Mouse (Mus musculus): ENCODE measurements around the gene Marcksl1.
A peak's percentile ranks its signal among the peaks of the same experiment; 100 is the strongest.

Marcksl1 gene

DNA sequence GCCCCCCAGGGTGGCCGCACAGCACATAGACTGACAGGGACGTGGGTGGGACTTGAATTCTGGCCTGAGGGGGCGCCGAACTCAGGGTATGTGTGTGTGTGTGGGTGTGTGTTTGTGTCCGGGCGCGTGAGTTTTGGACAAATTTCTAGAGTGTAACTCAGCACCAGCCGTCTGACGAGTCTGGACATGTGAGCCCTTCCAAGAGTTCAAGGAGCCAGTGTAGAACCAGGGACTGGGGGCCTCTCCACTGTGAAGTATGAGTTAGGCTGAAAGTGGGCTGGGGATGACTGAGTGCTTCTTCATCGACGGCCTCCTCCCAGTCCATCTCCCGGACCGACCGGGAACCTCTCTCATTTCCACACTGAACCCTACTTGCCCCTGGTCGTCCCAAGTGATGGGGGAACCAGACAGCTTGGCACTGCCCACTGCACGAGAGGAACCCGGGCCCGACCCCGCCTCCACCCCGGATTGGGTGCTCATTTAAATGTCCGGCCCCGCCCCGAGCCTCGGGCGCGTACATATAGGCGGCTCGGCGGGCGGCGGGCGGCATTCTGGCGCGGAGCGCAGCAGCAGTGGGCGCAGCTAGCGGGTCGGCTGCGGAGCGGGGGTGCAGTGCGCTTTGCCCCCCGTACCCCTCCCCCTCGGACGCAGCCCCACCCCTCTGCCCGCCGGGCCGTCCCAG lies at the start of gene Marcksl1:
TSS of gene Marcksl1 (plus strand) at position 496 of the 682 bp plus-strand sequence.
- DNase-seq = peak; percentile 16 to 32

DNA sequence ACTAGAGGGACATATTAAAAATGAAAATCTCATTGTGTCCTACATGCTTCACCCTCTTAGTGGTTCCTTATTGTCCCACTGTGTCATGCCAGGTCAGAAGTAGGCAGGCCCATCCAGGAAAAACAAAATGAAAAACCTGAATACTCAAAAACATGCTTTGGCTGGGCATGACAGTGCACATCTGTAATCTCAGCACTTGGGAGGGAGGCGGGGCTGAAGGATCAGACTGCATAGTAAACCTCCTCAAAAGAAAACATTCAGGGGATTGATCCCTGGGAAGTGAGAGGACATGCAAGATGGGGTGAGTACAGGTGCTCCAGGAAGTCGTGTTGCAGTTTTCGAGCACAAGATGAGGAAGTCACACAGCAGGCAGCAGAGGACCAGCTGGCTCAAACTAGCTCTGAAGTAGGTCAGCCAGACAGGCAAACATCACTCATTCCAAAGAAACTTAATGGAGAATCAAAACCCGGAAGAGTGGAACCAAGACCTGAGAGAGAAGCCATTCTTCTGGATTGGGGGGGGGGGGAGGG lies 49.0 kb upstream of the Marcksl1 start:
- peak in 1 of 2 experiments; percentile 14 for DNase-seq

DNA sequence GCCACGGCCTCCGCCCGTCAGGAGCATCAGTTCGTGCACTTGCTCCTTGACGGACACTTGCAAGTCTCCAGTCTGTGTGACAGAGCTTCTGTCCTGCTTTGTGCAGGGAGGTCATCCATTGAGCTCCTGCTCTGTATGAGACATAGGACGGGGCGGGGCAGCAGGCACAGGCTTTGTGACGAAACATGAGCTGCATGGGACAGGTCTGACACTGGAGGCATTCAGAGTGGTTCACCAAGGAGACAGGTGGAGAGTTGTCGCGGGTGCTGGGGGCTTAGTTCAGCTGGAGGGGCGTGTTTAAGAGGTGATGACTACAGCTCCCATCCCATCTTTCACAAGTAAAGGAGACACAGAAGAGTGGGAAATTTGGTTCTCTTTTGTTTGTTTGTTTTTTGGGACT lies 37.3 kb upstream of the Marcksl1 start:
- no peak for DNase-seq

DNA sequence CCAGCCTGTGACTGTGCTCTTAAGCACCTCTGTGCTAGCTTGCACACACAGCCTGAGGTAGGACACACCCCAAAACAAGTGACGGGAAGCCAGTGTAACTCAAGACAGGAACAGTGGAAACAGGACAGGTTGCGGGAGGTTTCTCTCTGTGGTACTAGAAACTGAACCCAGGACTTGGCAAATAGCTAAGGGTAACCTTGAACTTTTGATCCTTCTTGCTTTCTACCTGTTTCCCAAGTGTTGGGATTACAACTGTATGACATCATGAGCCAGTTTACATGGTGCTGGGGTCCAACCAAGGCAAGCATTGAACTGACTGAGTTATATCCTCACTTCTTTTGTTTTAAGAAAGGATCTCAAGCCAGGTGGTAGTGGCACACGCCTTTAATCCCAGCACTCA lies 33.5 kb upstream of the Marcksl1 start:
- DNase-seq = no peak

GRCm38 (mm10) chr4:129481090-129481489 lies 32.3 kb upstream of the Marcksl1 start:
- DNase-seq = no peak

DNA sequence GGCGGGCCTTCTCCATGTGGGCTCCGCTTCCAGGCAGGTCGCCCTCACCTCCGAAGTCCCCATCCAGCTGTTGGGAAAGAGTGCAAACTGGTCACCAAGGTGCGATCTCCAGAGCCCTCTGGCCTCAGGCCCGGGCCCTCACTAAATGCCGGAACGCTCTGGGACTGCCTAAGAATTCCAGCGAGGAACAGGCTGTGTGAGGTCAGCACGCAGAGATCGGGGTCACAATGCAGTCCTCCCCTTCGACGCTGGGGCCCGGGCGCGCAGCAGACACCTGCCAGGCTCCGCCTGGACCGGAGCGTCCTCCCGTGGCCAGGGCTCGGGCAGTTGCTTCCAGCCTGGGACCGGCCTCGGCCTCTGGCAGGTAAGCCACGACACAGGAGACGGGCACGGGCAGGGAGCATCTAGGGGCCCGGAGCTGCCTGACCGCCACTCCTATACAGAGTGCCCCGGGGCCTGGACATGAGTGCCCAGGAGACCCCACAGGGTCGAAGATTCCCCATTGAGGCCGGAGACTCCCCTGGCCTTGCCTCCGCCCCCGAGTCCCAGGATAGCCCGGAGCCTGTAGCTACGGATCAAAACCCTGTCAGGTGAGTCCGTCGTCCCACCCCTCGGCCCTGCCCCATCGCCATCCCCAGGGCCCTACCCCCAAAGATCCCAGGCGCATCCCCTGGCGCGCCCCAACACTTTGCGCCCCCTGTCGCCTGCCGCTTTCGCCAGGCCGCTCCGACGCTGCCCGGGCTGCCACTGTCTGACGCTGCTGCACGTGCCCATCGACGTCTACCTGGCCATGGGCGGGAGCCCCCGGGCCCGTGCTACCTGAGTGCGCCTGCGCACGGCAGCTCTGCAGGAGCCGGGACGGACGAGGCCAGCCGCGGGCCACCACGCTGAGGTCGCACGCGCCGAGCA lies 22.2 kb upstream of the Marcksl1 start, which contains the start of the genes Tssk3 and Fam229a:
TSS of gene Tssk3 (minus strand) at position 51 of the 909 bp plus-strand sequence.
TSS of gene Fam229a (plus strand) at position 219 of the 909 bp plus-strand sequence.
- peak; percentile 31 to 66 for DNase-seq

DNA sequence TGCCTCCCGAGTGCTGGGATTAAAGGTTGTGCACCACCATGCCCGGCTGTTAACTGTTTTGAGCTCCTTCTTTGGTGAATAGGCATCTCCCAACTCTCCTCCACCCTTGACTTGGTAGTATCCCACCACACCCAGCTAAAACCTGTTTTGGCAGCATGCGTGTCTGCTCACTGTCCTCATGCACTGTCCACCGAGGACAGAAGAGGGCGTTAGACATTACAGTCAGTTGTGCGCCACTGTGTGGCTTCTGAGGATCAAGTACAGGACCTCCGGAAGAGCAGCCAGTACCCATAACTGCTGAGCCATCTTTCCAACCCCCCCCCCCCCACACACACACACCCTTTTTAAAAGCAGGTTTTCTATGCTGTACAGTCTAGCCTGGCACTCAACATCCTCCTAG lies 18.7 kb upstream of the Marcksl1 start:
- DNase-seq = no peak

DNA sequence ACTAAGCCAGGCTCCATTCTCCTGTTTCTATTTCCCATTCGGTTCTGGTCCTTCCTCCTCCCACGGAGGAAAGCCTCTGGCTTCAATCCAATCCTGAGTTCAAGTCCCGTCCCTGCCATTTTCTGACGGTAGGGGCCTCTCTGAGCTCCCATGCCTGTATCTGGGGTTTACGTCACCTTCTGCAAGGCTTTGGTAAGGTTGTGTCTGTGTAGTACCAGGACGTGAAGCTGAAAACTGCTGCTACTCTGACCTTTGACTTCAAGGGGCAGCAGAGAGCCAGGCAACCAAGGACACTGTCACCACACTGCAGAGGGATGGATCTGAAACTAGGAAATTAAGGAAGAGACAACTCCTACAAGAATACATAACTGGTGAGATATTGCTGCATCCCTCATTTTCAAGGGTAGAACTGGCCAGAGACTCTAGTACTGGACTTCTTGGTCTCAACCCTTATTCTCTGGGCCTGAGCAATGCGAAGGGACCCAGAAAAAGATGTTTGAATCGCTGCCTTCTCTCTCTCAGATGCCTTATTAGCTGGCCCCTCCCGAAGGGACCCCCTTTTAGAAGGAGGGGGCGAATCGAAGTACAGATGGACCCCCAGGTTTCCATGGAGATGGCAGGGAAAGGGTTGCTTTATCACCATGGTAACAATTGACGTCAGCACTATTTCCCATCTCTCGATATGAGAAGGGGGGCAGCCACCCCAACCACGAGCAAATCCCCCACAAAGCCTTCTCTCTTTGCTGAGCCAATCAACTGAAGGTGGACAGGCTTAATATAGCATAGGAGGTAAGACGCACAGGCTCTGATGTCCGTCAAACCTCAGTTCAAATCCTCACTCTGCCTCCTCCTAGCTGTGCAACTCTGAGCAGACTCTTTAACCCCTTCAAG lies 17.5 kb upstream of the Marcksl1 start:
- DNase-seq = no peak

- no peak for DNase-seq
Observed at GRCm38 (mm10) chr4:129496631-129497030, 16.8 kb upstream of the Marcksl1 start.

DNA sequence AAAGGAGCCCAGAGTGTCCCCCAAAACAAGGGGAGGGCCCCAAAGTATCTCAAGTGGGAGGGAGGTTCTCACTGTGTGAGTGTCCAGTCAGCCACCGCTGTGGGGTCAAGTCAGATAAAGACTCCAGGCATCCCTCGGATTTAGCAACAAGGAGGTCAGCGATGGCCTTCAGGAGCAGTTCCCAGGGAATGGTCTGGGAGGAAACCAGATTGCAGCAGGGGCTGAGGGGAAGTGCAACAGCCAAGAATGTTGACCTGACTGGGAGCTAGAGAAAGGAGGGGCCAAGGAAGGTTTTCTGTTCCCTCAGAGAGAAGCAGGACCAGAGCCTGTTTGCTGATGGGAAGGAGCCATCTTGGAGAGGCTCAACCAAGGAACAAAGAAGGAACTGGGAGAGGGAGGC lies 14.4 kb upstream of the Marcksl1 start:
- DNase-seq = no peak

GRCm38 (mm10) chr4:129500017-129500416 lies 13.4 kb upstream of the Marcksl1 start:
- DNase-seq = no peak

- peak; percentile 26 to 38 for DNase-seq
Observed at GRCm38 (mm10) chr4:129500607-129501566, 12.5 kb upstream of the Marcksl1 start.

- no peak for DNase-seq
Observed at GRCm38 (mm10) chr4:129502327-129502888, 11.0 kb upstream of the Marcksl1 start.

DNA sequence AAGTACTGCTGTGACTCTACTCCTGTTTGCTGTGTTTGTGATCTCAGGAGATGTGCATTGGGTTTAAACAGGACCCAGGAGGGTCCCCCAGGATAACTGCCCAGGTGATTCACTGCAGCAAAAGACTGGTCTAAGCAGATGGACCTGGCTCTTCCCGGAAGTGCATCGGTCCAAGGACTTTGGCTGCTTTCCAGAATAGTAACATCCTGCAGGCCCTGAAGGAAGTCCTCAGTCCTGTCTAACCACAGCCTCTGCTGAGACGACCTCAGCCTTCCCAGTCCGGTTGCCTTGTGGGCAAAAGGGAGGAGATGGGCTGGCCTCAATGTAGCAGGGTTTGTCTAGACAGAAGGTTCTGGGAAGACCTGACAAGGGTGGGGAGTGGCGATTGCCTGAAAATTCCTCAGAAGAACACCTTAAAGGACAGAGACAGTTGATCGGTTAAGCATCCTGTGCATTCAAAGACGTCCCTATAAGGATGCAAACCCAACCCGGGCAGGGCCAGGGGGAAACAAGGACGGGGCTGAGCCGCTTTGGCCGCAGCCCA lies 10.4 kb upstream of the Marcksl1 start:
- no peak for DNase-seq

GRCm38 (mm10) chr4:129505511-129505910 lies 7.9 kb upstream of the Marcksl1 start:
- no peak for DNase-seq

DNA sequence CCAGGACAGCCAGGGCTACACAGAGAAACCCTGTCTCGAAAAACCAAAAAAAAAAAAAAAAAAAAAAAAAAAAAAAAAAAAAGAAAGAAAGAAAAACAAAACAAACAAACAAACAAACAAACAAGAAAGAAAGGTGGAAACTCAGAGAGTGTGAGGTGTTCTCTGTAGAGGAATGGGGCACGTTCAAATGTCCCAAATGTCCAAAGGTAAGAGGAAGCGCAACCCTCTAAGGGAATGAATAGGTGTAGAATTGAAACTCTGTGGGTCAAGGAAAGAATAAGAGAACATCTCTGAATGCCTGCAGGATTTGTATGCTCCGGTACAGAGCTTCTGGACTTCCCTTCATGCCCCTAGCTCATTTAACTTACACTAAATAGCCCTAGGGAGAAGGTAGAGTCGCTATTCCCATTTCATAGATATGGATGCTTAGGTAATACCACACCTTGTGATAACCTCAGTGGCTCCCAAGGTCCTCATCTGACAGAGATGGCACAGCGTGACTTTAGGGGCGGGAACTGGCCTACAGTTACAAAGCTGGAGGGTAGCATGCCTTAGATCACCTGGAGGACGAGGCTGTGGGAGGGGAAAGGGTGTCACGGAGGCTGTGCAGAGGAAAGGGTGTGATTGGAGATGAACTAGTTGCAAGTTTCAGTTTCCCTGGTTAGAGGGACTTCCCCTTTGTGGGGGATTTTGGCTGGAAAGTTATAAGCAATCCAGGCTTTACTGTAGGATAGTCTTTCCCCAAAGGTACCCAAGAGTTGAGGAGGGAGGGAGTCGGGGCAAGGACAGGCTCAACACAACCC lies 5.7 kb upstream of the Marcksl1 start:
- DNase-seq = no peak

GRCm38 (mm10) chr4:129508237-129508515 lies 5.2 kb upstream of the Marcksl1 start:
- DNase-seq = no peak

DNA sequence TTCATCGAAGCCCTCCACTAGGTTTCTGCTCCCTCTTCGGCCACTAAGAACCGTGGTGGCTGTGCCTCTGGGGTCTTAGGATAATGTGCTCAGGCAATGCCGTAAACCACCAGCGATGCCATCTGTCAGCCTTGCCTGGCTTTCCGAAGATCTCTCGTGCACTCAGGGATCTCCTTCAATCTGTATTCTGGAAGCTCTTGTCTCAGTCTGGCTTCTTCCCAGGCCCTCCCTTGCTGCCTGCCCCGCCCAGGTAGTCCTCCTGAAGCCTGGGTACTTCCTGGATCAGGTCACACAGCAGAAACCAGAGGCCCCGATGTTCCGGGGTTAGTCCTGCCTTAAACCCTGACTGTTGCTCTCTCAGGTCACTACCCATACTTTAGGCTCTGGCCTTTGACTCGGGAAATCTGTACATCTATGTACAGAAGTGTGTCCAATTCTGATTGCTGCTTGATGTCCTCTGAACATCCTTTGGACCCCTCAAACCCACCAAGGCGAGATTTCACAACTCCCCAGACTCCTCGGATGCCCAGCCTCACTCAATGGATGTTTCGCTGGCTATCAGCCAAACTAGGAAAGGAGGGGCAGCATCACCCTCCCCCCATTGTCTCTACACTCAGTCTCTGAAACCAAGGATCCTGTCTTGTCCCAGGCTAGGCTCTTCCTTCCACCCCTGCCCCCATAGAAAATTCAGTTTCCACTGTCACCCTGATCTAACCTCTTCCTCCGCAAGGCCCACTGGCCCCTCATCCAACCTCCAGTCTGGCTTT lies 4.4 kb upstream of the Marcksl1 start:
- DNase-seq = no peak

- no peak for DNase-seq
Observed at GRCm38 (mm10) chr4:129509650-129510049, 3.7 kb upstream of the Marcksl1 start.
